Mouse (Mus musculus) telencephalon, adult 2 months (tissue): Measurements from ENCODE around the gene Mrgprx2.
"Not testable (repeated sequence)": the region's sequence is repeated elsewhere in the genome, so short reads cannot be mapped to it uniquely, and the experiment has no call there.

ENCODE experiments used
- DNase-seq: peaks from one replicate; pipeline ENCODE4 v3.0.0-alpha.2; 2011; ENCODE audit warnings: low read depth, low spot score

The Mrgprx2 gene

GRCm38 (mm10) chr7:48499221-48499620, at the start of gene Mrgprx2:
Gene Mrgprx2, minus strand, starts transcription at chr7:48499321.
- DNase-seq, result no peak

DNA sequence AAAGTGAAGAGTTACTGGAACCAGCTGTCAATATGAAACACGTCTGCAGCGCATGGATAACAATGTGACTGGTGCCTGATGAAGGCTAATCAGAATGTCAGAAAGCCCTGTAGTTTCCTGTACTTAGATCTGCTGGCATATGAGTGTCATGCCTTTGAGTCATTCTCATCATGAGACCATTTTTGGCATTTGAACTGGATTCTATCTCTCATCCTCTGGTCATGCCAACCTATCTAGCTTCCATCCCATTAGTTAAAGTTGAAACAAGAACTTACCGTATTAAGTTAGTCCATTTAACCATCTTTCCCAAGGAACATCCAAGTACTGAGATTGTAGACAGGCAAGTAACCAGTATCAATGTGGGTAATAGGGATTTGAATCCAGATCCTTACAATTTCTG, 42.9 kb downstream of the Mrgprx2 start, which contains the start of gene Mrgprb1:
Mrgprb1 (minus strand) TSS at position 101 of the 400 bp plus-strand sequence.
- no peak for DNase-seq

- no peak for DNase-seq
Observed at GRCm38 (mm10) chr7:48436581-48436980, 62.5 kb downstream of the Mrgprx2 start.

GRCm38 (mm10) chr7:48435936-48436335, 63.2 kb downstream of the Mrgprx2 start:
- DNase-seq, result not testable (repeated sequence)
